Mouse (Mus musculus) ES-E14 (cell line): ENCODE measurements around the gene Armh4. TPM values are rescaled to one million over a fixed set of nuclear protein-coding genes. Genes with fewer than 3 reads are reported as not detected.

Experiments used
- DNase-seq: peaks from one replicate; pipeline ENCODE4 v3.0.0-alpha.2; 2013; ENCODE audit warnings: low read depth, low spot score
- H3K27ac ChIP-seq: 2 replicates; pipeline ENCODE4 v1.5.1; 2012; ENCODE audit warnings: low read depth, mild to moderate bottlenecking, low read length, moderate library complexity, mixed read lengths; ENCODE audit not compliant: poor library complexity, insufficient read depth, severe bottlenecking
- H3K36me3 ChIP-seq: 2 replicates; pipeline ENCODE4 v1.6.1; 2012; ENCODE audit warnings: mild to moderate bottlenecking, low read length, moderate library complexity, mixed read lengths; ENCODE audit not compliant: control insufficient read depth, poor library complexity, insufficient read depth, severe bottlenecking
- H3K4me1 ChIP-seq, 2 experiments: fragments of 150-350 bp in 1 of 2; sonication (generic) in 1 of 2; 2 replicates each; pipeline ENCODE4 v1.6.1; 2012; ENCODE audit warnings: low read length in 2 of 2, mild to moderate bottlenecking in 1 of 2, mixed read lengths in 1 of 2; ENCODE audit not compliant: control insufficient read depth in 2 of 2, insufficient read depth in 2 of 2, poor library complexity in 1 of 2
- H3K4me3 ChIP-seq, 2 experiments: fragments of 150-350 bp in 1 of 2; sonication (generic) in 1 of 2; 2 replicates each; pipeline ENCODE4 v1.5.1; 2012; ENCODE audit warnings: low read length in 2 of 2, low read depth in 1 of 2, mild to moderate bottlenecking in 1 of 2, mixed read lengths in 1 of 2; ENCODE audit not compliant: insufficient read depth in 1 of 2, poor library complexity in 1 of 2, severe bottlenecking in 1 of 2
- H3K9ac ChIP-seq: 2 replicates; pipeline ENCODE4 v1.6.1; 2012; ENCODE audit warnings: low read depth, mild to moderate bottlenecking, low read length, mixed read lengths; ENCODE audit not compliant: poor library complexity, insufficient read depth, severe bottlenecking
- H3K9me3 ChIP-seq: fragments of 150-350 bp; sonication (generic); 2 replicates; pipeline ENCODE4 v1.6.1; 2012; ENCODE audit warnings: low read depth, mild to moderate bottlenecking, low read length; ENCODE audit not compliant: control insufficient read depth, insufficient read depth
- CHD2 ChIP-seq: IDR thresholded peaks from 2 replicates; pipeline ENCODE4 v1.6.1; 2014; ENCODE audit warnings: mild to moderate bottlenecking, low read depth, low read length, inconsistent platforms
- HCFC1 ChIP-seq: IDR thresholded peaks from 2 replicates; pipeline ENCODE4 v1.6.1; 2012; ENCODE audit warnings: low read length, inconsistent platforms, borderline replicate concordance; ENCODE audit not compliant: insufficient read depth
- MAFK ChIP-seq: IDR thresholded peaks from 2 replicates; pipeline ENCODE4 v1.6.1; 2014; ENCODE audit warnings: mild to moderate bottlenecking, low read depth, low read length, inconsistent platforms; ENCODE audit not compliant: insufficient read depth
- ZC3H11A ChIP-seq: IDR thresholded peaks from 2 replicates; pipeline ENCODE4 v1.6.1; 2012; ENCODE audit warnings: low read depth, mild to moderate bottlenecking, inconsistent platforms, low read length, borderline replicate concordance
- ZNF384 ChIP-seq: IDR thresholded peaks from 2 replicates; pipeline ENCODE4 v1.6.1; 2012; ENCODE audit warnings: low read depth, low read length, inconsistent platforms
- in situ Hi-C, 2 experiments: fragments of 600-800 bp; cut with MboI; formaldehyde crosslinking; loops; one replicate each; pipeline ENCODE4 v1.15.1; 2025; ENCODE audit warnings: low sequenced_read_pairs in 2 of 2, inconsistent platforms in 1 of 2; ENCODE audit not compliant: unreplicated experiment in 2 of 2
- total RNA-seq: library from RNA; depleted of rRNA; stranded (reverse); fragments of 300-350 nt; gene quantifications from 2 replicates; pipeline ENCODE4 v1.2.3, GENCODE M21; 2012

Armh4 gene
- total RNA-seq, 1 experiment = 3.7 TPM

DNA sequence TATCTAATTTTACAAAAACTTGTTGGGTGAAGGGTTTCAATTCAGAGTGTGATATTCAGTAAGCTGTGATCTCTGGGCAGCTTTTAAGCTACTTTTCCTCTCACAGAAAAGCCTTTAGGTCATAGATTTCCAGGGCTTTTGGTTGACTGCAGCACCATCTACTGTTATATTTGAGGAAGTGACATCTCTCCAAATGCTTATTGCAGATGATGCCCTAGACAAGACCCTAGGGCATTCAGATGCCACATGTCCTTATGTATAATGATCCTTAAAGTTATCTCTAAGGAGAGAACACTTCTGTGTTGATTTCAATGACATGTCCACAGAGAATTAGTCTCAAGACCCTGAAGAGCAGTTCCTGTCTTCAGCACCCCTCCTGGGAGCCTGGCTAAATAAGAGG, 49.2 kb downstream of the Armh4 start:
- H3K4me3 ChIP-seq = no peak overlapping the region
- no peak overlapping the region for H3K9ac ChIP-seq
- DNase-seq = no peak
- H3K27ac ChIP-seq = no peak overlapping the region
- in situ Hi-C loops = no loop called here
- no peaks in the 10 kb centered on the region for H3K9me3 ChIP-seq
- no peaks in the 10 kb centered on the region for H3K4me1 ChIP-seq
- H3K36me3 ChIP-seq = no peaks in the 10 kb centered on the region
- TF ChIP-seq ZC3H11A = no peak
- no peak for TF ChIP-seq HCFC1
- TF ChIP-seq MAFK = no peak
- no peak for TF ChIP-seq CHD2
- TF ChIP-seq ZNF384 = no peak

DNA sequence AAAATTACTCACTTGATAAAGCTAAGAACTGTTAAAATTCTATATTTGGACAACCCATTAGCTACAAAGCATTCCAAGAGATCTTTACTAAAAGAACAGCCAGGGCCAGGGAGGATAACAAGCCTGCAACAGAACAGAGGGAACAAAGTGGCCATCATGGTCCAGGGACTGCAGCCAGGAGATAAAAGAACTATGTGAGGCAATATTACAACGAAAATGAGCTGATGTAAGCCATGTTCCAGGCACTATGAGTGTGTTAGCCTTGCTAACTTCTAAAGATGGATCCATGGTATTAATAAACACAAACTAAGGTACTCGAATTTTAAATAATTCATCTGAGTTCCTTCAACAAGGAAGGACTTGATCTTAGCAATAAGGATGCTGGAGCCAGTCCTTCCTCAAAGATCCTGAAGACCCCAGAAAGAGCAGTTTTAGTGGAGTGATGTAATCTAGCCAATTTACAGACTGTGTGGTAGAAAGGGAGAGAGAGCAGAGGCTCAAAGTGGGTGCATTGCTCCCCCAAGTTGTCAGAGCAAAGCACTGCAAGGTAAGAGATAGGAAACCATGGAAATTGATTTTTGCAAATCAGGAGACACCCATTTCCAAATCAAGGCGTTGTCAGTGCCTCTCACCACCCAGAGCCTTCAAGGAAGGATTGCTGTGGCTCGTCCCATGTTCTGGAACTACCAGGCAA, 59.7 kb downstream of the Armh4 start:
- H3K4me1 ChIP-seq = no peaks in the 10 kb centered on the region
- H3K9ac ChIP-seq = no peak overlapping the region
- no peak overlapping the region for H3K4me3 ChIP-seq
- no peak for TF ChIP-seq MAFK
- peak; percentile 45; the same call in 1 of the 2 replicates for TF ChIP-seq ZC3H11A
- TF ChIP-seq HCFC1 = no peak
- TF ChIP-seq ZNF384 = no peak
- no peak for TF ChIP-seq CHD2
- no peaks in the 10 kb centered on the region for H3K36me3 ChIP-seq
- H3K9me3 ChIP-seq = no peaks in the 10 kb centered on the region
- H3K27ac ChIP-seq = no peak overlapping the region
- in situ Hi-C loops = loop anchor here in 1 of 2 experiments (10.0 kb wide), 1 partner anchor 479 kb away; the partner anchor contains the start of gene ccdc198
- DNase-seq = no peak

- H3K9me3 ChIP-seq = no peaks in the 10 kb centered on the region
Observed at GRCm38 (mm10) chr14:49722782-49723181, 60.4 kb downstream of the Armh4 start.

GRCm38 (mm10) chr14:49721281-49721680, 61.9 kb downstream of the Armh4 start:
- peak; percentile 13 for DNase-seq
- in situ Hi-C loops = loop anchor here in 1 of 2 experiments (10.0 kb wide), 1 partner anchor 476 kb away; the partner anchor contains the start of gene ccdc198
- Histone ChIP-seq H3K4me1 (no peaks in the 10 kb centered on the region), H3K4me3 (peak overlapping the region in 1 of 2 experiments; percentile 8; a peak in 1 of 4 replicates), H3K9me3 (no peaks in the 10 kb centered on the region), H3K9ac (no peak overlapping the region; the same call in 1 of the 2 replicates), H3K36me3 (no peaks in the 10 kb centered on the region), H3K27ac (no peak overlapping the region)
- TF ChIP-seq HCFC1 (no peak), MAFK (no peak), ZC3H11A (no peak), CHD2 (no peak)

More at GRCm38 (mm10) chr14:49722782-49723181, 60.4 kb downstream of the Armh4 start:
- Histone ChIP-seq H3K4me1 (no peaks in the 10 kb centered on the region), H3K9ac (no peak overlapping the region), H3K27ac (no peak overlapping the region), H3K4me3 (no peak overlapping the region), H3K36me3 (no peaks in the 10 kb centered on the region)
- TF ChIP-seq ZNF384 (peak; percentile 79; the same call in 1 of the 2 replicates), ZC3H11A (no peak)
- in situ Hi-C loops = loop anchor here in 1 of 2 experiments (10.0 kb wide), 1 partner anchor 478 kb away; the partner anchor contains the start of gene ccdc198
- no peak for DNase-seq
